Mouse (Mus musculus) thymus, postnatal 14 days (tissue): ENCODE data around the gene 1700037H04Rik.

Source experiments
- DNase-seq: peaks from one replicate; pipeline ENCODE4 v3.0.0; 2021

1700037H04Rik gene

DNA sequence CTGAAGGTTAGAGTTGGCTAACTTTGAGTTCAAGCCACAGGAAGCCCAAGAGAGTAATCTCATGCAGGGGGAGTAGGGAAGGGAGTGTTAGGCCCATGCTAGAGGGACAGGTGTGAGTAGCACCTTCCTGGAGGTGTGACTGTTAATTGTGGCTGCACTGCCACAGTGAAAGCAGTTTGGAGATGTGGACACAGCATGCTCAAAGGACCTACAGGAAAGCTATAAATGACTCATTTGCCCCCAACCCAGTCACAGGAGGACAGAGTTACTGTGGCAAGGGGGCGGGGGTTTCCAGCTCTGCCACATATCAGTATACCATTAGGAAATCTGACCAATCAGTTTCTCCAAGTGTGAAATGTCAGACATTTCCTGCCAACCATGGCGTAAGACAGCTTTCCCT, 14.3 kb downstream of the 1700037H04Rik start:
- no peak for DNase-seq

DNA sequence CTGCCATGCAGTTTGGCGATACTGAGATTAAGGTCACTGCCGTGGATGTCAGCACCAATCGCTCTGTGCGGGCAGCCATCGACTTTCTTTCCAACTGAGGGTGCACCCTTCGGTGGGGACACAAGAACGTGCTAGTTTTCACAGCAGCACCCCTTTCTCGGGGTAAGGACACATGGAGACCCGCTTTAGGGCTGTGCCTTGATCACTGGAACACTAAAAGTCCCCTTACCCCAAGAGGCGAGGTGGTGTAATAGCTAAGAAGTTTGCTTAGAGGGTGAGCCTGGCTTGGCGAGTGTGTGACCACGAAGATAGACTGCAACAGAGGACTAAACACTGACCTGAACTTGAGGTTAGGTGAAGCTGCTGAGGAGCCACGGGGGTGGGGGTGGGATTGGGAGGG, 14.8 kb downstream of the 1700037H04Rik start:
- DNase-seq, result no peak

DNA sequence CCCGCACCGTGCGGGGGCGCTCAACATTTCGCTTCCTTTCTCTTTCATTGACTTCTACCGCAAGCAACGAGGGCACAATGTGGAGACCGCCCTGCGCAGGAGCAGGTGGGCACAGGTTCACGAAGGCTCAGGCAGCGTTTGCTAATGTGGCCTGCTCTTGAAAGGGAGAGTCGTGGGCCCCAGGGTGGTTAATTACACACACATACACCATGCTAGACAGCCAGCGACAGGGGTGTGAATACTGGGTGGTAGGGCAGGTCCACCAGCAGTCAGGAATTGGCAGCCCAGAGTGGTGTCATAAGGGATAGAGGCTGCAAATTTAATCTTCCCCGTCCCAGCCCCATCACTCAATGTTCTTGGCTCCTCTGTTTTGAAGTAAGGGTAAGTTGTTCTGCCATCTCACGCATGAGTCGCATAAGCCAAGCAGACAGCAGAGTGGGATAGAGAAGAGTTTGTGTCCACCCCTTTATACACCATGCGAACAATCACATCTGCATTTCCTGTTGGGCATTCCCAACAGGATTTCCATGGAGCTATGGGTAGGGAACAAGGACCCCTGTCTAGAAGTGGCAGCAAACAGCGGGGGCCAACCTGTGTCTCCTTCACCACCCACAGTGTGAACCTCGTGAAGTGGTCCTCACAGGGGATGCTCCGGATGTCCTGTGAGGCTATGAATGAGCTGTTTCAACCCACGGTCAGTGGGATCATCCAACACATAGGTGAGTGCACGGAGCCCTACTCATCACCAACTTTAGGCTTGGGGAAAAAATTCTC, 16.7 kb downstream of the 1700037H04Rik start:
- no peak for DNase-seq

DNA sequence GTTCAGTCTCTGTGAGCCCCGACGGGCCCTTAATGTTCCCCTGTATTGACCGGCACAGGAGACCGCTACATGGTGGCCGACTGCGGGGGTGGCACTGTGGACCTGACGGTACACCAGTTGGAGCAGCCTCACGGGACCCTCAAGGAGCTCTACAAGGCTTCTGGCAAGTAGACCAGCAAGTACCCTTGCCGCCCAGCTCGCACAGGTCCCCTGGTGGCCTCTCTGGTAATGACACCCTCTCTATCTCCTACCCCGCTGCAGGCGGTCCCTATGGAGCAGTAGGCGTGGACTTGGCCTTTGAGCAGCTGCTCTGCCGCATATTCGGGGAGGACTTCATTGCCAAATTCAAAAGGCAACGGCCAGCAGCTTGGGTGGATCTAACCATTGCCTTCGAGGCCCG, 17.3 kb downstream of the 1700037H04Rik start:
- DNase-seq, result peak; percentile 78

DNA sequence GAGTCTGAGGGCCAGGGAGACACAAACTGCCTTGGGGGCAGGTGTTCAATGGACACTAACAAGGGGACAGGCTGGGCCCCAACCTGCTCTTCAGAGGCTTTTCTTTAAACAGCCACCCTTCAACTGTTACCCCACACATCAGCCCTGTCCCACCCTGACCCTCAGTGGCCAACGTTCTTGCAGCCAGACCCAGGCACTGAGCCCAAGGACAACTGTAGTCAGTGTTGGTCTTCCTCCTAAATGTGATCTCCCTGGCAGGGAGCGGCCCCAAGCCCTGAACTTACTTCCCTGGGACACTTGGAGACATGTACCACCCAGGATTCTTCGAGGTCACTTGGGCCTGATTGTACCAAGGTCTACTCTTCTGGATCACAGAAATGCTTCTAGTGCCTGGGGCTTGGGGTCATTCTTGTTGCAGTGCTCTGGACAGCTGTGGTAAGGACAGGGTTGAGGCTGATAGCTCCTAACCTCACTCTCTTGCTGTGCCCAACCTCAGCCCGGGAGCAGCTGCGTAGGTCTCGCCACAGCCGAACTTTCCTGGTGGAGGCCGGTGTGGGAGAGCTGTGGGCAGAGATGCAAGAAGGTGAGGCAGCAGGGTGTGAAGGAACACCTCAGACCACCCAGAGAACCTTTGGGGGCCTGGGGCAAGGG, 18.4 kb downstream of the 1700037H04Rik start:
- no peak for DNase-seq

DNA sequence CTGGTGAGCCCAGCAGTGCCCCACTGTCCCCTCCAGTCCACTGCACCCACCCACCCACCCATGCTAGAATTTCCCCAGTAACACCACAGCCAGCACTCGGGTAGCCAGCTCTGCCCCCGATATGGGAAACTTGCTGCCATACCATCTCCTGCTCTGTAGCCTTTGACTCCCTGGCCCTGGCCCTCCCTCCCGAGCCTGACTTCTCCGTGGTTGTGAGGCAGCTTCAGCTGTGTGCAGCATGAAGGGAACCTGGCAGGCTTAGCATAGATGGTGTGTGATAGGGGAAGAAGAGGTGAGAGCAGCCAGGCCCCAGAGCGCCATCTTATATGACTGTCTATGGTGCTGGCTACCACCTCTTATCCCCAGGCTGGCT, 19.4 kb downstream of the 1700037H04Rik start:
- no peak for DNase-seq

DNA sequence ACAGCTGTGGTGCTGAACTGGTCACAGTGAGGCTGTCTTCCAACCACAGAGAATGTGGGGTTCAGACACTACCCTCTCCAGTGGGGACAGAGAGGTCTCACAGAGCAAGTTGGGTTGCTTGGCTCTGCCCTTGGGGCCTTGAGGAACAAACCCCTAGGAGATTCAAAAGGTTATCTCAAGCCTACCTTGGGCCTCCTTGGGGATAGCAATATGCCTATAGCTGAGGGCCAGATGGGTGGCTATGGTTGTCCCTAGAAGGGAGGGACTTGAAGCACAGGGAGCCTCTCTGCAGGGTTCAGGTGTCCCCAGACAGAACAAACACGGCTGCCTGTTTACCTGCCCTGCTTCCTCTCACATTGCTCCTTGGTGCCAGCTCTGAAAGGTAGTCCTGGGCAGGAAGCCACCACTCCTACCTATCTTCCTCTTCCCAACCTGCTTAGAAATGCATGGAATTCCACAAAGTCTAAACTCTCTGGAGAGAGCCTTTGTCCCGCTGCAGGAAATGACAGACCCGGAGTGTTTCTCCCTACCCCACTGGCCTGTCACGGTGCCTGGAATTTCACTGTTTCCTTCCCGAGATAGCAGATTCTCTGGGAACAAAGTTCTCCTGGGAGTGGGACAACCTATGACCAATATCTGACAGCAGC, 19.9 kb downstream of the 1700037H04Rik start:
- no peak for DNase-seq

DNA sequence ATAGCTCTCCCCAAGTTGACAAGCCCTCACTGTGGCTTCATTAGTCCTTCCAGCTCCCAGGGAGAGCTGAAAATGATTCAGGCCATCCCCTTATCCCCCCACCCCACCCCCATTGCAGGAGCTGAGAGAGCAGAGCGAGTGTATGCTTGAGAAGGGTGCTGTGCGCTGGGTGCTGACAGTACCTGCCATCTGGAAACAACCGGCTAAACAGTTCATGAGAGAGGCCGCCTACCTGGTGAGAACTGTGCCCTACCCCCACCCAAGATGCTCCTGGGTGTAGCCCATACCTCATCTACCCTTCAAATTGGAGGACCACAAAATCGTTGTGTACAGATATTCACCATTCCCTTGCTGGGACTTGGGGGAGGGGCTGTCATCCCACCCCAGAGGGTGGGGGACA, 20.6 kb downstream of the 1700037H04Rik start:
- DNase-seq, result no peak

DNA sequence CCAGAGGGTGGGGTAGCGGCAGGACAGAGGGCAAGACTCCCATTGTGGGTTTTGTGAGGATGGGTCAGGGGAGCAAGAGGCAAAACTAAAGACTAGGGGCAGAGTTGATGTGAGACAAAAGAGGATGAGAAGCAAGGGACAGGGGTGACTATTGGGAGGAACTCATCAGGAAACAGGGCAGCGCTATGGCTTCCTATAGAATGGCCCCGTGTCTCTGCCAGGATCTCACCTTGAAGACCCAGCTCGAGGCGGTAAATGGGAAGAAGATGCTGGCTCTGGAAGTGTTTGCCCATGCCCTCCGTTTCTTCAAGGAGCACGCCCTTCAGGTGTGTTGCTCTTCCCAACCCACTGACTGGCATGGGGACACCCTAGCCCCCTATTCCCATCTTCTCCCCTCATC, 21.1 kb downstream of the 1700037H04Rik start:
- no peak for DNase-seq

DNA sequence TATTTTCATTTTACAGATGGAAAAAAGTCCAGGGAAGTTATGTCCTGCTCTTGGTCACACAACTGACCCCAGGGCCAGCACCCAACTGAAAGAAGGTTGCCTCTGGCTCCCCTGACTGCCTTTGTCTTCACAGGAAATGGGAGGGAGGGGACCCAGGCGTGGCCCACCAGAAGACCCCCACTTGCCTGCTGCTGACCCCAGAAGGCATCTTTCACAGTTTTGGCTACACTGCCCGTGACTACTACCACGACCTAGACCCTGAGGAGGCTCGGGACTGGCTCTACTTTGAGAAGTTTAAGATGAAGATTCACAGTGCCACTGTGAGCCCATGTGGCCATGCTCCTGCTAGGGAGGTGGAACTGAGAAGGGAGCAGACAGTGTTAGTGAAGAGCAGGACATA, 21.6 kb downstream of the 1700037H04Rik start:
- no peak for DNase-seq

DNA sequence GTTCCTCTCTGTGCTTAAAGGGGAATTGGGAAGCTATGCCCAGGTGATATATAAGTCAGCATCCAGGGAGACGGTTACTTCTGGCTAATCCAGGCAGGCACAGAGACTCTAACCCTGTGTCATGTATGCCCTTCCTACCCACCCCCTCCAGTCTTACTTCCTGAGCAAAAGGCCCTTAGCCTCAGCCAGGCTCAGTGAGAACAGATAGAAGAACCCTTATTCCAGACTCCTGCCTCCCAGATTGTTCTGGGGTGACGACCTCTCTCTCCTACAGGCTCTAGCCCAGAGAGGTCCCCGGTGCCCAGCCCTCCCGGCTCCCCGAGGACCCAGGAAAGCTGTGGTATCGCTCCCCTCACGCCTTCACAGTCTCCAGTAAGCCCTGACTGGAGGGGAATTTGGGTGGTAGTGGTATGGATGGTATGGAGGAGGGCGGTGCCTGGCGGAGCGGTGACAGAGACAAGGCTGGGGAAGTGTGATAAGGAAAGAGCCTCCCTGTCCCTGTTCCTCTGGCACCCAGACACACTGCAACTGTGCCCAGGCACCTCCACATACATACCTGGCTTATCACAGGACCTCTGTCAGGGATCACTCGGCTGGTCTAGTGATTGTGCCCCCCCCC, 24.3 kb downstream of the 1700037H04Rik start:
- DNase-seq, result no peak

DNA sequence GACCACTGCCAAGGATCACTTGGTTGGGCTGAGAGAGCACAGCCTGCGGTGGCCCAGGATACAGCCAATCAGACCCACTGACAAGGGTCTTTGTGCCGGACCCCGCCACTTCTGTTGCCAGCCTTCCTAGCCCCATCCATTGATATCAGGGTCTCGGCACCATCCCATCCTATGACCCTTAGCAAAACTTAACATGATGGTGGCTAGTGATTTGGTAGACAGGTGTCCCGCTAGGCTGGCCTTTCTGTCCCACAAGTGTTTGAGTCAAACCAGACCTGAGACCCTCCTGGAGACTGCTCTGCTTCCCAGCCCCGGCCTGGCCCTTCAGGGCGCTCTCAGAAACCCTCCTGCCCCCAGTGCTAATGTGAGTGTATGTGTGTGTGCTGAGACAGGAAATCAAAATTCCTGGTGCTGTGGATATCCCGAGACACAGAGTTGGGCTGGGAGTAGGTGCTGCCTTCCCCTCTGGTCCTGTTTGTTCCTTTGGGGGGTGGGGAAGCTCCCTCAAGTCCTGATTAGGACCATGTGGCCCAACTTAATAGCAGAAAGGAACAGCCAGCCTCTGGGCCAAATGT, 25.0 kb downstream of the 1700037H04Rik start:
- DNase-seq, result no peak

DNA sequence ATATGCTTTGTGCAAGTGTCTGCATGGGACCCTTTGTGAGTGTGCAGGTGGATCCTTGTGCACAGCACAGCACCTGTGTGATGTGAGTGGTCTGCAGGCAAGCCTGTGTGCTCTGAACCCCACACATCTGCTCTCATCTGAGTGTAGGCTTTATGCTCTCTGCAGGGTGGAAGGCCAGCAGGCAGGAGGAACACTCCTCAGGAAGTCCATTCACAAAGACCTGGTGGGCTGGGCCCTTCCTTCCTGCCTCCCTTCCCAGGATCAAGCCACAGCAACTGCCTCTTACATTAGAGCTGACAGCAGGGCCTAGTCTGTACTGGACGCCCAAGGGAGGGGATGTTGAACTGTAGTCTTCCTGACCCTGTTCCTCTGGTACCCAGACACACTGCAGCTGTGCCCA, 25.5 kb downstream of the 1700037H04Rik start:
- no peak for DNase-seq

DNA sequence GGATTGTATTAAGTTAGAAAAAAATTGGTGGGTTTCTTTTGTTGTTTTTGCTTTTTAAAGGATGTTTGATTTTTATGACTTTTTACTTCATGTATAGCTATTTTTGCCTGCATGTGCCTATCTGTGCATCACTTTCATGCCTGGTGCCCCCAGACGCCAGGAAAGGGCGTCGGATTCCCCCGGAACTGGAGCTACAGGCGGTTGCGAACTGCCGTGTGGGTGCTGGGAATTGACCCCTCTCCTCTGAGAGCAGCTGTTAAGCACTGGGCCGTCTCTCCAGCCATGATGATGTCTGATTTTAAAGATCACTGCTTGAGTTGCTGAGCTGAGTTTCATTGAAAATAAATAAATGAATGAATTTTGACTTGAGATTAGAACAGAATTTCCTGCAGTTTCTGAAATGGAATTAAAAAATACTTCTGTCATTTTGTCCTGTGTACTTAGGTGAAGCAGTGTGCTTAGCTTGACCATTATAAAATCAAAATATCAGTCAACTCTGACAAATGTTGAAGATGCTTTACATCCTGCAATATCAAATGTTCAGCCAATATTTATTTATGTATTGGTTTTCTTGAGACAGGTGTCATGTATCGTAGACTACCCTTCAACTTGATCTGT, 26.8 kb downstream of the 1700037H04Rik start, which contains the start of gene Gm11037:
Gene Gm11037, plus strand, starts transcription at position 568 of the 618 bp plus-strand sequence.
- DNase-seq, result no peak

DNA sequence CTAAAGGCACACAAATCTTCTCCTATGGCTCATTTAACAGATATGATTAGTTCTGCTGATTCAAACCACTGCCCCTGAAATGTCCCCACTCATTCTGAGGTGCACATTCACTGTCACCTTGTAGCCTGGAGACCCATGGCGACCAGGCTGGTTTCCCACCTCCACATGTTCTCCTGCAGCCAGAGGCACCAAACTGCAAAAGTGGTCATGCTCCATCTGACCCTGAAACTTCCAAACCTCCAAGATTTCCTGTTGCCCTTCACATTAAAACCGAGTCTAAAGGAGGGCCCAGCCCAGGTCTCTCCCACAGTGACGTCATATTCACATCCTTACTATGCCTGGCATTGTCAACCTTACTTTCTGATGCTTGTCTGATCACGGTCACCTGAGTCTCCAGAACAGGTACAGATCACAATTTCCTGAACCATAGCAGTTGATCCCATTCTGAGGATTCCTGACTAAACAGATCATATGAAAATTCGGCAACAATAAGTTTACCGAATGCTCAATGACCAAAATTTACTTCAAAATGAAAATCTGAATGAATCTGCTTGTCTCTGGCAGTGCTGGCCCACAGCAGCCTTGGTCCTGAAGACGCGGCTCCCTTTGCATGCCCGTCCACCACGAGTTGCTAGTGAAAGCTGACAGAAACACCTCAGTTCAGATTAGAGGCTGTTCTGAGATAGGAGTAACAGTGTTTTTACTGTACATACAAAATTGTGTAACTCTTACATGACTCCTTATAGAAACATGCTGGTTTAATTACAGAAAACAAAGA, 27.6 kb downstream of the 1700037H04Rik start:
- no peak for DNase-seq

DNA sequence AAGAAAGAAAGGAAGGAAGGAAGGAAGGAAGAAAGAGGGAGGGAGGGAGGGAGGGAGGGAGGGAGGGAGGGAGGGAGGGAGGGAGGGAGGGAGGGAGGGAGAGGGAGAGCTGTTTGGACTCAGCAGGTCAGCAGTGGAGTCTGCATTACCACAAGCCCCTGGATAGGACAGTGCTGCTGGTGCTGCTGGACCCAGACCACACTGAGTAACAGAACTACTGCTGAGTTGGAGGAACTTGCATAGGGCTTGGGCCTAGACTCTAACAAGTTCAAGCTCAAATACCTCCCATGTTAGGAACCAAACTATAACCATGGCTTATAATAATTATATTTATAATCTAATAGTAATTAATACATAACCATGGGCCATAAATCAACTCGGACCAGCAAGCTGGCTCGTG, 29.0 kb downstream of the 1700037H04Rik start:
- no peak for DNase-seq

DNA sequence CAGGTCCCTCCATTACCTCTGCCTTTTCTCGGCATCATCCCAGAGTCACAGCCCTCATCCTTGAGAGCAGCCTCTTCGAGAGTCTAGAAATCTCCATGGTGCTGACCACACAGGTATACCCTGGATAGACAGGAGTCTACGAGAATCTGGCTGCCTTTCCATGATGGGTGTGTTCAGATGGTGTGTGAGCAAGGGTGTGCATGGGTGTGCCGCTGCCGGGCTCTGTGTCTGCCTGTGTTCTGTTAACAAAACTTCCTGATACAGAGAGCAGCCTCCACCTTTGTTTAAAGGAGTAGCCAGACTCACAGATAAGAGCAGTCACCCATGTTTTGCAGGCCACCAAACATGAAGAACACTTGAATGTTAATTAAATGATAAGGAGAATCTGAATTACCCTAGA, 30.0 kb downstream of the 1700037H04Rik start:
- DNase-seq, result no peak

DNA sequence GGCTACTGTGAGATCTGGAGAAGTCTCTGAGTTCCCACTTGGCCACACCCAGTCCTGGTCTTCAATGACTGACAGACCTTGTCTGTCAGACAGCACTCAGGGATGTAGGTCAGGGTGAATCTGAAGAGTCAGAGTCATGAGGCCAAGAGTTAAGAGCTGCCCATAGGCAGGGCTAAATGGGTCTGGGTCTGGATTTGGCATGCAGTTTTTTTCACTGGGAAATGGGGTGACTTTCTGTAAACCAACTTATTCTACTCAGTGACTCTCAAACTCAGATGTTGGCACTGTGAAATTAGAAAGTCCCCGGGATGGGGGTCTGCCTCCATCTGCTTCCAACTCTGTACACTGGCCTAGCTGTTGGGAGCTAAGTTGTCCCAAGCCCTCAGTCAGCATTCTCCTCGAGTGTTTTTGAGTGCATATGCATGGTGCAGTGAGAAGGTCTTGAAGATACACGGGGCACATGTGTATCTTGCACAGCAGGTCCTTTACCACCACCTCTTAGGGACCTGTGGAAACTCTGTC, 31.2 kb downstream of the 1700037H04Rik start:
- DNase-seq, result no peak

DNA sequence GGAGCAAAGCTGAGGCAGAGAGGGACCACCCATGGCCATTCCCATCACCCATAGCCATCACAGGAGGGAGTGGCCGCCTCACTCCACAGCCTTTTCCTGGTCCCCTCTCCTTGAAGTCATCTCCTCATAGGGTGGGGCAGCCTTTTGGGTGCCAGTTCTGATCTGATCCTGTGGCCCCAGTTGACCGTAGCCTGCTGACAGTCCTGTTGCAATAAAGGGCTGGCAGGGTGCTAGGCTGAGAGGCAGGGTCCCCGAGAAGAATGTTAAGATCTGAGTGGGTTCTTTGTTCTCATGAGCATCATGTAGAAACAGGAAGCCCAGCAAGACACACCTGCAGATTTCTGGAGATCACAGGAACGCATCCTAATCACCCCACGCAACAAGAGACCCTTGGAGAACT, 31.7 kb downstream of the 1700037H04Rik start:
- DNase-seq, result no peak

DNA sequence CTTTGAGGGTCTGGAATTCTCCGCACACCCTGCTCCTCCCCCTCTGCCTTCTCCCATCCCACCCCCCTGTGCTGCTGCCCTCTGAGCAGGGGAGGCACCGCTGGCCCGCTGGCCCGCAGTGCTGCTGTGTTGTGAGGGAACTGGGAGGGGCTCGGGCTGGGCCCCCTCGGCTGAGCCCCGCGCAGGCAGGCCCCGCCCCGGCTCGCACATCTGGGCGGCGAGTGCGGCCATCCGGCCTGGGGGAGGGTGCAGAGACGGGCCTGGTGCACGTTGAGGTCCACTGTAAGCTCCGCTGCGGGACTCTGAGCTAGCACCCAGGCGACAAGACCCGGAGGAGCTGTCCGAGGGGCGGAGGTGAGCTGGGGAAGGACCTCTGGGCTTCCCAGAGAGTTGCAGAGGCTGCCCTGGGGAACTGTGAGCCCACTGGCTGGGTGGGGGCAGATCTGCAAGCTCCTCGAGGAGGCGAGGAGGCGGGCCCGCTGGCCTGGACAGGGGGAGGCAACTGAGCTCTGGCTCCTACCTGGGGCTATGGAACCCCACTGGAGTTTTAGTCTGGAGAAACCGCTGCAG, 32.6 kb downstream of the 1700037H04Rik start, which contains the start of gene Hspa12b:
Gene Hspa12b, plus strand, starts transcription at position 120 of the 570 bp plus-strand sequence.
- DNase-seq, result peak; percentile 60
